Mouse (Mus musculus): Measurements from ENCODE around the gene Fbxo22. TPM values are rescaled to one million over a fixed set of nuclear protein-coding genes. Genes with fewer than 3 reads are reported as not detected.
"Not testable (repeated sequence)": the region's sequence is repeated elsewhere in the genome, so short reads cannot be mapped to it uniquely, and the experiment has no call there.

Fbxo22 gene
- total RNA-seq, 2 experiments from 2014 or later = 18.5 to 21.1 TPM

- intact Hi-C loops (cut with DNase I; ENCODE audit: low total_unique reads) = no loop called here
- DNase-seq = no peak
Measured at GRCm38 (mm10) chr9:55232586-55232985, 23.9 kb downstream of the Fbxo22 start.

GRCm38 (mm10) chr9:55233076-55233475 lies 24.4 kb downstream of the Fbxo22 start:
- intact Hi-C loops (cut with DNase I; ENCODE audit: low total_unique reads); DNase-seq: not testable (repeated sequence)

DNA sequence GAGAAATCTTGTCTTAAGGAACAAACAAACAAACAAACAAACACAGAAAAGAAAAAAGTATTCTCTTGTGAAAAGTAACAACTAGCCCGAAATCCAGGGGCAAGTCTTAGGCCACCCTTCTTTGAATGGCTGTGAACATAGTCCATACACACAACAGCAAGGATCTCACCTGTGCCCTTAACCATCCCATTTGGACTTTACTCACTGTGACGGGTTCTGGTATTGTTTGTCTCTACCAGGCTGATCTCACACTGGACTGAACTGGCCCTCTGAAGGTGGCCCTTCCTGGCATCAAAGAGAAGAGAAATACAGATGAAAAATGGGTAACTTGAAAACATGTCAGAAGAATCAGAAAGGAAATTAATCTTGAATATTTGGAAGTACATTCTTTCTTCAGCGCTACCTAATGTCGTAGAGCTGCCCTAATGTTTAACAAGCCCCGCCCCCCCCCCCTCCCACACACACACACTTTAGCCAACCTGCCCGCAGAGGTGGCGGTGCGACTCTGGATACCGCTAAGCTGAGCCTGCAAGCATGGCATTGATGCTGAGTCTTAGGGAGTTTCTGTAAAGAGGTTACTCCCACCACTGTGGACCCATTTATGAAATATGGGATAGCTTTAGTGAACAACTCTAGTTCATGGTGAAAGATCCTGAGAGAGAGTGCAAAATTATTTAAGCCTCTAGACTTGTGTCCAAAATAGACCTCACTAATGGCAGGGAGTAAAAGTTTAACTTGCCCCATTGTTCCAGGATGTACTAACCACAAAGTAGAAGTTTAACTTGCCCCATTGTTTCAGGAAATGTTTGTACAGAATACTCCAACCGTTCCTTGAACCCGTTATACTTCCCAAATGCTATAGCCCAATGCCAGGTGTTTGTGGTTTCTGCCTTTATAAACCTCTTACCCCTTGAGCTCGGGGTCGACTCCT lies 27.8 kb downstream of the Fbxo22 start:
- DNase-seq = no peak
- intact Hi-C loops (cut with DNase I; ENCODE audit: low total_unique reads) = no loop called here

GRCm38 (mm10) chr9:55240852-55241251 lies 32.1 kb downstream of the Fbxo22 start:
- intact Hi-C loops (cut with DNase I; ENCODE audit: low total_unique reads) = no loop called here

GRCm38 (mm10) chr9:55241863-55242685 lies 33.3 kb downstream of the Fbxo22 start:
- intact Hi-C loops (cut with DNase I; ENCODE audit: low total_unique reads) = no loop called here

More at GRCm38 (mm10) chr9:55240852-55241251, 32.1 kb downstream of the Fbxo22 start:
- DNase-seq = no peak

DNA sequence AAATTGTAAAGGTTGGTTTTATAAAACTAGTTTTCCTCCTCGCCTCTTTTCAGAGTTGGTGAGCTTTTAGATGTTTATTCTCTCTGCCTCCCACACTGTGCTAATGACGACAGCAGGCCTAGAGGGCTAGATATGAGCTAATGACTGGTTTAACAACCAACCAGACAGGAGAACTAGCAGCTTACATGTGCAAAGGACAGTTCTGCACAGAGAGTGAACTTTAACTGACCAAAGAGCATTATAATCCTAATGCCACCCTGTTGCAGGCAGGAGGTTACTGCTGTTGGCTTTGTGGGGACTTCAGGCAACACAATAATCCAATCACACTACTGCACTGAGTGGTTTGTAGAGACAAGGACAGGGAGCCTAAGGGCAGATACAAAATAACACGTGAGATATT lies 34.6 kb downstream of the Fbxo22 start:
- intact Hi-C loops (cut with DNase I; ENCODE audit: low total_unique reads) = no loop called here
- no peak for DNase-seq

More at GRCm38 (mm10) chr9:55241863-55242685, 33.3 kb downstream of the Fbxo22 start:
- no peak for DNase-seq

- intact Hi-C loops (cut with DNase I; ENCODE audit: low total_unique reads) = no loop called here
- no peak for DNase-seq
Measured at GRCm38 (mm10) chr9:55244079-55244478, 35.4 kb downstream of the Fbxo22 start.

- intact Hi-C loops (cut with DNase I; ENCODE audit: low total_unique reads) = not testable (repeated sequence)
Measured at GRCm38 (mm10) chr9:55245057-55245750, 36.5 kb downstream of the Fbxo22 start.

DNA sequence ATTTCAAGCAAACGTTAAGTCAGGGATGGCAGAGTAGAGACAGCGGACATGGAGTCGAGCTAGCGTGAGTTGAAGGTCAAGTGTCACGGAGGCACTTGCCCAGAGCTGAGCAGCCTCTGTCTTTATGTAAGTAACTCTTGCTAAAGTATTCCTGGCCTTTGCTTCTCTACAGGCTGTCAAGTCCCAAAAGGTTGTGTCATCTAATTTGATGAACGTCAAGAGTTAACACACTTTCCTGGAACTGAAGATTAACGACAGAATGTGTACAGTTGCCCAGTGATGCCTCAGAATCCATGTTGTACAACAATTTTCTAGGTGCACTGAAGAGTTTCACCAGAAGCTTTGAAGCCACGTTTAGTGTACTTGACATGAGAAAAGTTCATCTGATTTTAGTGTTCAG lies 37.7 kb downstream of the Fbxo22 start:
- no peak for DNase-seq
- intact Hi-C loops (cut with DNase I; ENCODE audit: low total_unique reads) = no loop called here

More at GRCm38 (mm10) chr9:55245057-55245750, 36.5 kb downstream of the Fbxo22 start:
- DNase-seq = not testable (repeated sequence)

DNA sequence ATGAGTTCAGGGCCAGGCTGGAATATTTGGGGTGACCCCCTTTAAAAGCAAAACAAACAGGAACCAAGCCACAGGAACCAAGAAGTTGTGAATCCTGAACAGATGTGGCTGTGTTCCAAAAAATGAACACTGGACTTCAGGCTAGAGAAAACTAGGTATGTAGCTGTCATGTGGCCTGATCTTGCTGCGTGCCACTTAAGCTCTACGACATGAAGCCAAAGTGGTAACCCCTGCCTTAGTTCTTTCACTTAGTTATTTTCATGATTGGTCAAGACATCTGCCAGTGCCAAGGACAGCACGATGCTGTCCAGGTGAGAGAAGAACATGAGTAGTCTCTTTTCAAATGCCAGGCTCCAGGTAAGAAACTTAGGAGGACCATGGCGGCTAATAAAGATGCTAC lies 38.2 kb downstream of the Fbxo22 start:
- intact Hi-C loops (cut with DNase I; ENCODE audit: low total_unique reads) = no loop called here
- no peak for DNase-seq

GRCm38 (mm10) chr9:55248465-55248864 lies 39.7 kb downstream of the Fbxo22 start:
- intact Hi-C loops (cut with DNase I; ENCODE audit: low total_unique reads) = no loop called here
- no peak for DNase-seq

DNA sequence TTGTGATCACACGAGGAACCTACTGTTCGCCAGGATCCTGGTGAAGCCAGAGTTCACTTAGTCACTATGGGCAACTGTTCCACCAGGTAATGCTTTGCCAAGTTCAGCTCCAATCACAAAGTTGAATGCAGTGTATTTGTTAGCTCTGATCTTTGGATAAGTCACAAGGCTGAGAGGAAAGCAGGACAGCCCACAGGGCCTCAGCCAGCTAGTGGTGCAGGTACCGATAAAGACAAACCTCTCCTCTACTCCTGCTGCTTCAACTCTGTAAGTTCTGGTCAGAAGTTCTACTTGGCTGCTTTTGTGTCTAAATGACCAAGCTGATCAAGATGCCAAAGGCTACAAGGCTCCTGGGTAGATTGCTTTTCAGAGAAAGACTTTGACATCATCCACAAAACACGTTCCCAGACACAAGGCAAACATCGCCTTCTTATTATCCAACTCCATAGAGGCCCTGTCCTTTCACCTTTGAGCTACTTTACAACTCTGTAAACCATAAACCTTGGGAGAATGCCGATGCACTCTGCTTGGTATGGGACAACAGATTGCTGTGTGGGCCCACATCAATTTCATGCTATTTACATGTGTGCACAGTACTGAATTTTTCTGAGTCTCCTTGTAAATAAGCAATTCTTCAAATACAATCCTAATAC lies 42.0 kb downstream of the Fbxo22 start:
- DNase-seq = no peak
- intact Hi-C loops (cut with DNase I; ENCODE audit: low total_unique reads) = no loop called here

DNA sequence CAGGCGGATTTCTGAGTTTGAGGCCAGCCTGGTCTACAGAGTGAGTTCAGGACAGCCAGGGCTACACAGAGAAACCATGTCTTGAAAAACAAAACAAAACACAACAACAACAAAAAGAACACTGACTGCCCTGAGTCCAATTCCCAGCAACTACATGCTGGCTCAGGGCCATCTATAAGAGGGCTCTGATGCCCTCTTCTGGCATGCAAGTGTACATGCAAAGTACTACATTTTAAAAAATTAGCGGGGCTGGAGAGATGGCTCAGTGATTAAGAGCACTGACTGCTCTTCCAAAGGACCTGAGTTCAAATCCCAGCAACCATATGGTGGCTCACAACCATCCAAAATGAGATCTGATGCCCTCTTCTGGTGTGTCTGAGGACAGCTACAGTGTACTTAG lies 43.4 kb downstream of the Fbxo22 start:
- intact Hi-C loops (cut with DNase I; ENCODE audit: low total_unique reads); DNase-seq: not testable (repeated sequence)

DNA sequence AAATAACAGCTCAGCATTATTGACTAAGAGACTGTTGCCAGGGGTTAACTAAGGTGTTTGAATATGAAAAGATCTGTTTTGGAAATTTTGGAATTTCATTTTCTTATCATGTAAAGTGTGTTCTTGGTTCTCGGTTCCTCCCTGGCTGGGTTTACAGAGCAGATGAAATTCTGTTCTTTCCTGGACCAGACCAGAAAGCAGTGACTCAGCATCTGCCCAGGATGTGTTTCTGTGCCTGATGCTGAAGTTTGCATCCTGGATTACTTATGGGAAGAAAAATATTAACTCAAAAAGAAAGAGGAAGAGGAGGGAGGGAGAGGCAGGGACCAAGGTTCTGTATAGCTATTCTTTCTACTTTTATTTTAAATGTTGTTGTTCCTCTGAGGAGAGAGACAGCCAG lies 45.1 kb downstream of the Fbxo22 start:
- intact Hi-C loops (cut with DNase I; ENCODE audit: low total_unique reads) = no loop called here
- DNase-seq = no peak

DNA sequence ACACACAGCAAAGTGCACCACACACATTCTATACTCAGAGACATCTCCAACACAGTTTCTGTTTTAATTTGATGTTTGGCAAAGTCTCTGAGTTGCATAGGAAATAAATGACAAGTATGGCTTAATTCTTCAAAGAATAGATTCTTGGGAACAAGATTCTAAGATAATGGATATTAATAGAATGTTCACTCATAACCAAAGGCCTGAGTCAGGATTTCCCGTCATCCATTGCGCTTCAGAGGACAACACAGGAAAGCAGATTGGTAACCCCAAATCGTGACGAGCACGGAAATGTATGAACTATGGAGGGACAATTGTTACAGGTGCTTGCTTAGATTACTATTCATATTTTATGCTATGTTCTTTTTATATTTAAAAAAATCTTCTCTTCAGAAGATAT lies 46.3 kb downstream of the Fbxo22 start:
- intact Hi-C loops (cut with DNase I; ENCODE audit: low total_unique reads) = no loop called here
- no peak for DNase-seq

GRCm38 (mm10) chr9:55255604-55256003 lies 46.9 kb downstream of the Fbxo22 start:
- intact Hi-C loops (cut with DNase I; ENCODE audit: low total_unique reads) = no loop called here
- no peak for DNase-seq

DNA sequence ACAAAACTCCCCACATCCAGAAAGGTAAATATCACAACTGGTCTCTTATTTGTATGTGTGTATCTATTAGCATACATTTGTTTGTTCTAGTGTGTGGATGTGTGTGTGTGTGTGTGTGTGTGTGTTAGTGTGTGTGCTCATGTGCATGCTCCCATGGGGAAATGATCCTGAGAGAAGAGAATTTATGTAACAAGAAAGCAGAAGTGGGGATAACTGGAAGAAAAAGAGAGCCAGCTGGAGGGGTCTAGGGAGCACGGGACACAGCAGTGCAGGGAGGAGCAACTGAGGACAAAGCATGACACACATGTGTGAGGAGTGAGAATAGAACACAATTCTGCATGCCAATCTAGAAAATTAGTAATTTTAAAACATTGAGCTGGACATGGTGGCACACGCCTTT lies 48.4 kb downstream of the Fbxo22 start:
- intact Hi-C loops (cut with DNase I; ENCODE audit: low total_unique reads) = no loop called here
- no peak for DNase-seq

DNA sequence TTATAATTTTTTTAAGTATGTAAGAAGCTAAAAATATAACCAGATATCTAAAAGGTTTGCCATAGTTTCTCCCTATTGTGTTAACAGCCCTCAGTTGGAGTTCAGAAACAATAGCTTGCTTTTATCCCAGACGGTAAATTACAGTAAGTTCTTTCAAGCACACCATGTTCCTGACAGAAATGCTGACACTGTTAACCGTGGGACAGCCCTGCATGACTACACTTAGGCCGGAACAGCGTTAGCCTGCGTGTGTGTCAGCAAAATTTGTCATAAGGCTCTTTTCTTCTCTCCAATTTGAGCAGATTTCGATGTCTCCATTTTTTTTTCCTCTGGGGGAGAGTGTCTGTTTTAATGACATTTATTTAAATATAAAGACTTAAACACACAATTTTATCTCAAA lies 51.0 kb downstream of the Fbxo22 start:
- DNase-seq = no peak
- intact Hi-C loops (cut with DNase I; ENCODE audit: low total_unique reads) = no loop called here

Data from gastrocnemius, postnatal 14 days (tissue).